Mouse (Mus musculus): ENCODE measurements around the gene Coq8b.

- TF ChIP-seq CTCF (IDR thresholded peaks at IDR 0.05; ENCODE audit: extremely low read depth, insufficient read depth, insufficient read length, insufficient replicate concordance): no peak
- no peak for TF ChIP-seq POLR2A (IDR thresholded peaks at IDR 0.05; ENCODE audit: low read depth, low read length)
Observed at GRCm38 (mm10) chr7:27224877-27225575, 7.8 kb upstream of the Coq8b start.

Measured in spleen, adult 2 months (tissue).